Mouse (Mus musculus) liver, embryonic 12.5 days (tissue): Measurements from ENCODE around the gene Igf2bp1. TPM values are rescaled to one million over a fixed set of nuclear protein-coding genes. Genes with fewer than 3 reads are reported as not detected.

Experiments
- ATAC-seq: fragments of 200-750 bp; cut with Nextera tagmentation; 2 replicates; pipeline ENCODE4 v1.8.0; 2017; ENCODE audit warnings: moderate number of reproducible peaks, mild to moderate bottlenecking, moderate library complexity
- H3K27ac ChIP-seq: fragments of 300-500 bp; sonication (generic); 2 replicates; pipeline ENCODE4 v1.5.1; 2016; ENCODE audit warnings: mild to moderate bottlenecking
- H3K27me3 ChIP-seq: fragments of 300-500 bp; sonication (generic); replicated peaks from 2 replicates; pipeline ENCODE4 v1.6.1; 2016; ENCODE audit warnings: mild to moderate bottlenecking, moderate library complexity
- H3K36me3 ChIP-seq: fragments of 300-500 bp; sonication (generic); 2 replicates; pipeline ENCODE4 v1.6.1; 2016; ENCODE audit warnings: mild to moderate bottlenecking, moderate library complexity
- H3K4me1 ChIP-seq: fragments of 300-500 bp; sonication (generic); 2 replicates; pipeline ENCODE4 v1.6.1; 2016
- H3K4me2 ChIP-seq: fragments of 300-500 bp; sonication (generic); 2 replicates; pipeline ENCODE4 v1.6.1; 2016; ENCODE audit warnings: mild to moderate bottlenecking, moderate library complexity
- H3K4me3 ChIP-seq: fragments of 300-500 bp; sonication (generic); 2 replicates; pipeline ENCODE4 v1.5.1; 2016; ENCODE audit warnings: mild to moderate bottlenecking, moderate library complexity
- H3K9ac ChIP-seq: fragments of 300-500 bp; sonication (generic); 2 replicates; pipeline ENCODE4 v1.6.1; 2016; ENCODE audit warnings: mild to moderate bottlenecking, moderate library complexity
- H3K9me3 ChIP-seq: fragments of 300-500 bp; sonication (generic); replicated peaks from 2 replicates; pipeline ENCODE4 v1.6.1; 2016; ENCODE audit warnings: mild to moderate bottlenecking, moderate library complexity
- WGBS: fragments of 180-500 bp; shearing (Covaris S2); methylation state at CpG from one replicate; pipeline ENCODE4 v1.1.7; 2016; ENCODE audit not compliant: insufficient replicate concordance; 5-methylcytosine and 5-hydroxymethylcytosine counted together
- polyA plus RNA-seq: library from polyadenylated mRNA; unstranded; fragments of >200 nt; fragmentation: Nextera tagmentation; extraction: Ambion mirVana; gene quantifications from 2 replicates; pipeline ENCODE4 v1.2.1, GENCODE M21; 2016

The Igf2bp1 gene
- polyA plus RNA-seq, 1 experiment from 2014 or later, result 38.3 TPM

DNA sequence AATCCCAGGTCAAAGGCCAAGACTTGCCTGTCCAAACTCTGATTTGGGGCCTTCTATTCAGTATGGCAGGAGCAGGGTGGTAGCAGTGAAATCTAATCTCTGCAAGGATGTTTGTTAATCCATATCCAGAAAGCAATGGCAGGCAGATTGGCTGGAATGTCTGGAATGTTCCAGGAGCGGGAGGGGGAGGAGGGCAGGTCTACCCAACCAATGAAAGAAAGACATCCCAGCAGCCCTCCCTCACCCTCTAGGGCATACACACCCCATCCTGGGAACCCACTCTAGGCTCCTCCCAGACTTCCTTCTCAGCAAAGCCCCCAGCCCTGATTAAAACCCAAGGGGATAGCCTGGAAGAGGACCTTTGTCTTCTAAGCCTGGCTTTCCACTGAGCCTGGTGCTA is 23.3 kb downstream of the Igf2bp1 start:
- Histone ChIP-seq H3K9ac (no peak overlapping the region), H3K27ac (peak overlapping the region; percentile 68), H3K4me1 (peaks cover 45% of the 10 kb centered on the region), H3K9me3 (no peaks in the 10 kb centered on the region), H3K27me3 (no peaks in the 10 kb centered on the region), H3K4me2 (peak overlapping the region; percentile 29), H3K36me3 (peaks cover 47% of the 10 kb centered on the region), H3K4me3 (no peak overlapping the region)
- 50% methylated on average over 1 of the region's 1 CpGs for WGBS
- ATAC-seq, result no peak

GRCm38 (mm10) chr11:95981804-95982203 is 23.9 kb downstream of the Igf2bp1 start:
- peak overlapping the region; percentile 29 for H3K4me2 ChIP-seq
- no peaks in the 10 kb centered on the region for H3K9me3 ChIP-seq
- H3K4me1 ChIP-seq, result peaks cover 39% of the 10 kb centered on the region
- peak; percentile 72 for ATAC-seq
- peak overlapping the region; percentile 68 for H3K27ac ChIP-seq
- H3K4me3 ChIP-seq, result no peak overlapping the region
- WGBS, result 24% methylated on average over 12 of the region's 12 CpGs
- 0 out of 2 replicates have a peak overlapping the region, but pooled peaks have one; percentile 15 for H3K9ac ChIP-seq
- no peaks in the 10 kb centered on the region for H3K27me3 ChIP-seq
- H3K36me3 ChIP-seq, result peaks cover 48% of the 10 kb centered on the region

DNA sequence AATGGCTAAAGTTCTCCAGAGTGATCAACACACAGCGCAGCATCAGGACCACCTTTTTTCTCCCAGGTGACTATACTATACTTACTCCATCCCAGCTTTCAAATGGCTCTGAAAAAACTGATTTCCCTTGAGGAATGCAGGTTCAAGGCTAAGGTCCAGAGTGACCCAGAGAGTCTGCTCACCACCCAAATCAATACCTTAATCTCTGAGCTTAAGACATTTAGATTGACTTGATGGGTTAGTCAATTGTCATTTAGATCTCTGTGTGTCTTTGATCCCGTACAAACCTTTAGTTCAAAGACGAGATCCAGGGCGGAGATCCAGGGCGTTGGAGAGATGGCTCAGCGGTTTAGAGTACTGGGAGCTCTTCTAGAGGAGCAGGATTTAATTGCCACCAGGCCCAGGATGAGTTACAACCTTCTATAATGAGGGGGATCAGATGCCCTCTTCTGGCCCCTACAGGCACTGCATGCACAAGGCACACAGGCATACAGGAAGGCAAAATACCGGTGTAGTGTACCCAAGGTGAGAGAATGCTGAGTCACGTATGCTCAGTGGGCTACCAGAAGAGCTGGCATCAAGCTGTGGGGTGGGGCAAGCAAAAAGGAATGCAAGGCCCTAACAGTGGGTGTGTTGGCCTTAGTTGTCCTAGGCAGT is 24.9 kb downstream of the Igf2bp1 start:
- Histone ChIP-seq H3K4me2 (0 out of 2 replicates have a peak overlapping the region, but pooled peaks have one; percentile 29), H3K4me1 (peaks cover 32% of the 10 kb centered on the region), H3K27ac (no peak overlapping the region; the same call in 1 of the 2 replicates), H3K9me3 (no peaks in the 10 kb centered on the region), H3K9ac (no peak overlapping the region), H3K36me3 (peaks cover 51% of the 10 kb centered on the region), H3K4me3 (no peak overlapping the region), H3K27me3 (no peaks in the 10 kb centered on the region)
- ATAC-seq, result peak; percentile 67
- 63% methylated on average over 8 of the region's 8 CpGs for WGBS

DNA sequence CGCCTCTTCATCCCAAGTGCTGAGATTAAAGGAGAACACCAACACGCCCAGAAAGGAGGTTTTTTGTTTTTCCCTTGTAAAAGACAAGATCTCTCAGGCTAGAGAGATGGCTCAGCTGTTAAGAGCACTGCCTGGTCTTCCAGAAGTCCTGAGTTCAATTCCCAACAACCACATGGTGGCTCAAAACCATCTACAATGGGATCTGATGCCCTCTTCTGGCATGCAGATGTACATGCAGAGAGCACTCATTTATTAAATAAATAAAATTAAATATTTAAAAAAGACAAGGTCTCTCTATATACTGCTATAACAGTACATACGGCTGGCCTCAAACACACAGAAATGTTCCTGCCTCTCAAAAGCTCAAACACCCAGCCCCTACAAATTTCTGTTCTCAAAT is 27.3 kb downstream of the Igf2bp1 start:
- H3K4me1 ChIP-seq, result peaks cover 26% of the 10 kb centered on the region
- H3K4me3 ChIP-seq, result no peak overlapping the region
- H3K27ac ChIP-seq, result no peak overlapping the region
- H3K4me2 ChIP-seq, result no peak overlapping the region
- no peaks in the 10 kb centered on the region for H3K27me3 ChIP-seq
- WGBS, result 81% methylated on average over 3 of the region's 3 CpGs
- no peak for ATAC-seq
- no peak overlapping the region for H3K9ac ChIP-seq
- H3K36me3 ChIP-seq, result peaks cover 74% of the 10 kb centered on the region
- no peaks in the 10 kb centered on the region for H3K9me3 ChIP-seq

DNA sequence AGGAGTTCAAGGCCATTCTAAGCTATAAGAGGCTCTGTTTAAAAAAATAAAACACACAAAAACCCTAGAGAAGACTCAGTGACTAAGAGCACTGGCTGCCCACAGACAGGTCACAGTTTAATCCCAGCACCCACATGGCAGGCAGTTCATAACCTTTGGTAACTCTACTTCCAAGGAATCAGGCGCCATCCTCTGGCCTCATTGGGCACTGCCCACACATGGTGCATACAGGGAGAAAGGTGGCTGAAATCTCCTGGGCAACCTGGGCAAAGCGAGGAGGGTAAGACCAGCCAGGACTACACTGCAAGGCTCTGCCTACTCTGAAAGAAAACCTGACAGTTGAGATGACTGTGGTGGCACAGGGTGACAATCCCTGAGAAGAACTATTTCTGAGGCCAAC is 29.4 kb downstream of the Igf2bp1 start:
- Histone ChIP-seq H3K9ac (no peak overlapping the region), H3K36me3 (peaks cover 94% of the 10 kb centered on the region), H3K4me2 (no peak overlapping the region), H3K4me3 (no peak overlapping the region), H3K27ac (no peak overlapping the region), H3K27me3 (no peaks in the 10 kb centered on the region), H3K4me1 (peaks cover 4% of the 10 kb centered on the region), H3K9me3 (no peaks in the 10 kb centered on the region)
- 80% methylated on average over 2 of the region's 2 CpGs for WGBS
- no peak for ATAC-seq

- Histone ChIP-seq H3K4me3 (no peak overlapping the region), H3K36me3 (peaks cover 95% of the 10 kb centered on the region), H3K9me3 (no peaks in the 10 kb centered on the region), H3K4me2 (no peak overlapping the region), H3K4me1 (no peaks in the 10 kb centered on the region), H3K9ac (no peak overlapping the region), H3K27ac (no peak overlapping the region), H3K27me3 (no peaks in the 10 kb centered on the region)
- 75% methylated on average over 5 of the region's 5 CpGs for WGBS
- ATAC-seq, result no peak
Observed at GRCm38 (mm10) chr11:95975694-95976093, 30.0 kb downstream of the Igf2bp1 start.

DNA sequence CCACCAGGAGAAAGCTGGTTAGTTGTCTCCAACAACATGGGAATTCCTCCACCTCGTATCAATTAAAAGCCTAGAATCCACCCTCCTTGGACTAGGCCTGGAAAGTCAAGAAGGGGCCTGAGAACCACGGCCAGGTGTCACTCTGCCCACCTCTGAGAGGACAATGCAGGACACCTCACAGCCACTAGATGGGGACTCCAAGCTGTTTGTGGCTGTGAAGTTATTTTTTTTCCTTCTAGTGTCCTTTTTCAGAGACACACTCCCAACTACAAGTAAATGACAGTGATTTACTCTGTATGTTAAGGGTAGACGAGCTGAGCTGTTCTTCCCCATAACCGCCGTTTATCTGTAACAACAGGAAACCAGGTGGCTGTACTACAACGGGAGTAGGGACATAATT is 32.6 kb downstream of the Igf2bp1 start:
- Histone ChIP-seq H3K9ac (no peak overlapping the region), H3K4me2 (no peak overlapping the region), H3K36me3 (peaks cover 98% of the 10 kb centered on the region), H3K9me3 (no peaks in the 10 kb centered on the region), H3K4me3 (no peak overlapping the region), H3K27ac (no peak overlapping the region), H3K4me1 (no peaks in the 10 kb centered on the region), H3K27me3 (no peaks in the 10 kb centered on the region)
- no peak for ATAC-seq
- WGBS, result 76% methylated on average over 6 of the region's 6 CpGs

DNA sequence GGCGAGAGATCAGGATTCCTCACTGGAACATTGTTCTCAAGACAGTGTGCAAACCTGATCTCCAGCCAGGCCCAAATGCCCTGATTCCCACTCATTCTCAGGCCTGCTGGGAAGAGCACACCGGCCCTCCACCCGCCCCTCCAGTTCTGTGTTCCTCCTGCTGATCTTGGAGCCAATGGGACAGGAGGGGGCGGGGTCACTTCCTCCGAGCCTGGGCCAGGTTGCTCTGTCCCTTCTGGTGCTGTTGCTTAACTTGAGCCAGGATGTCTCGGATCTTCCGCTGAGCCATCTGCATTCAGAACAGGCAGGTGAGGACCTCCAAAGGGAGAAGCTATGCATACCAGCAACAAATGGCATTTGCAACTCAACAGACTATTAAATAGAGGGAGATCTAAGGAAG is 42.4 kb downstream of the Igf2bp1 start:
- Histone ChIP-seq H3K27me3 (no peaks in the 10 kb centered on the region), H3K36me3 (peaks cover 91% of the 10 kb centered on the region), H3K9ac (no peak overlapping the region), H3K4me1 (no peaks in the 10 kb centered on the region), H3K27ac (no peak overlapping the region), H3K4me2 (no peak overlapping the region), H3K4me3 (no peak overlapping the region), H3K9me3 (no peaks in the 10 kb centered on the region)
- ATAC-seq, result no peak
- WGBS, result 84% methylated on average over 7 of the region's 7 CpGs

DNA sequence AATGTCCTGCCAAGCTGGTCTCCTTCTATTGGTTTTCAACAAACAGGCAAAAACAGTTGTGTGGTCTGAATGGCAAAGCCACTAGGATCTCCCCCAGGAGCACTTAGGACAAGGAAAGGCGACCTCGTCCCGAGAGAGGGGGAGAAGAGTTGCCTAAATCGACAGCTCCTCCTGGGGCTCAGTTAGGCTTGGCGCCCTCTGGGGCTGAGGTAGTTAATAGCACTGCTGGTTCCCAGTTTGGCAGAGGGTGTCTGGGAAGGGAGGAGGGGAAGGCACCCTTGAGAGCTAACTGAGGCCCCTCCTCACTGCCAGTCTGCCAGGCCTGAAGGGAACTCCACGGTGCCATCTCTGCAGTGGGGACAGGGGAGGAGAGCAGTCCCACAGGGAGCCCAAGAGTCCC is 46.6 kb downstream of the Igf2bp1 start:
- ATAC-seq, result no peak
- 64% methylated on average over 6 of the region's 6 CpGs for WGBS

DNA sequence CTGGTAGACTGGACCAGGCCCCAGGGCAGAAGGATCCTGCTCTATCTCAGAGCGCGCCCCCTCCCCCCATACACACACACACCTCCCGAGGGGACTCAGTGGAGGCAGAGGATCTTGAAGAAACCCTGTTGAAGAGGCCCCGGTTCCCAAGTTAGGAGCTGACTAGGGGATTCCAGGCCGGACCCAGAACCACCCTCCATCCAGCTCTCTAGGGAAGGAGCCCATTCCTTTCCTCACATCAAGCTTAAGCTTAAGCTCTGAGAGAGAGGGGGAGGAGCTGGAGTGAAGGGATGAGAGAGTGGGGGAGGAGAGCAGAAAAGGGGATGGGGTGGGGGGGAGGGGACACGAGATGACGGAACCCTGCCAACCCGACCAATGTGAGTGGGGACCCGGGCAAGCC is 47.5 kb downstream of the Igf2bp1 start:
- Histone ChIP-seq H3K36me3 (peaks cover 46% of the 10 kb centered on the region), H3K9me3 (no peaks in the 10 kb centered on the region)
- ATAC-seq, result no peak

More for the DNA sequence above, 46.6 kb downstream of the Igf2bp1 start:
- H3K9ac ChIP-seq, result no peak overlapping the region
- no peaks in the 10 kb centered on the region for H3K27me3 ChIP-seq
- no peaks in the 10 kb centered on the region for H3K4me1 ChIP-seq
- H3K36me3 ChIP-seq, result peaks cover 53% of the 10 kb centered on the region
- H3K4me3 ChIP-seq, result no peak overlapping the region
- H3K4me2 ChIP-seq, result no peak overlapping the region
- H3K27ac ChIP-seq, result no peak overlapping the region
- H3K9me3 ChIP-seq, result no peaks in the 10 kb centered on the region

GRCm38 (mm10) chr11:95957407-95957806 is 48.3 kb downstream of the Igf2bp1 start:
- no peak overlapping the region for H3K4me2 ChIP-seq

More for the DNA sequence above, 47.5 kb downstream of the Igf2bp1 start:
- WGBS, result 76% methylated on average over 9 of the region's 9 CpGs
- Histone ChIP-seq H3K27me3 (no peaks in the 10 kb centered on the region), H3K27ac (no peak overlapping the region), H3K4me3 (no peak overlapping the region), H3K9ac (no peak overlapping the region), H3K4me2 (no peak overlapping the region), H3K4me1 (no peaks in the 10 kb centered on the region)

DNA sequence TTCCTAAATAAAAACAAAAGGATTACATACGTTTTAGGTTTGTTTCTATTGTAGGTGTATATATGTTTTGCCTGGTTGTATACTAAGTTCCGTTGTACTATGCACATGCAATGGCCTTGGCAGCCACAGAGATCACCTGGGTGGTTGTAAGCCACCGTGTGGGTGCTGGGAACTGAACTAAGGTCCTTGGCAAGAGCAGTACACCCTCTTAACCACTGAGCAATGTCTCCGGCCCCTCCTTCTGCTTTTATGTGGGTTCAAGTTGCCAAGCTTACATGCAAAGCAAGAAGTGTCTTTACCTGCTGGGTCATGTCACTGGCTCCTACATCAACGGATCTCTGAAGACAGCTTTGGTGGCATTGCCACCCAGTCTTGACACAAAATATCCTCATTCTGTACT is 52.4 kb downstream of the Igf2bp1 start:
- peaks cover 3% of the 10 kb centered on the region for H3K36me3 ChIP-seq
- no peak overlapping the region for H3K27ac ChIP-seq
- WGBS, result 69% methylated on average over 5 of the region's 5 CpGs
- H3K27me3 ChIP-seq, result no peaks in the 10 kb centered on the region
- no peak overlapping the region for H3K4me3 ChIP-seq
- no peak for ATAC-seq
- H3K4me2 ChIP-seq, result no peak overlapping the region
- H3K4me1 ChIP-seq, result no peaks in the 10 kb centered on the region
- H3K9me3 ChIP-seq, result no peaks in the 10 kb centered on the region
- no peak overlapping the region for H3K9ac ChIP-seq

More at GRCm38 (mm10) chr11:95957407-95957806, 48.3 kb downstream of the Igf2bp1 start:
- 84% methylated on average over 7 of the region's 7 CpGs for WGBS
- ATAC-seq, result no peak
- Histone ChIP-seq H3K27me3 (no peaks in the 10 kb centered on the region), H3K36me3 (peaks cover 38% of the 10 kb centered on the region), H3K4me1 (no peaks in the 10 kb centered on the region), H3K9me3 (no peaks in the 10 kb centered on the region), H3K27ac (no peak overlapping the region), H3K9ac (no peak overlapping the region), H3K4me3 (no peak overlapping the region)
